Mouse (Mus musculus): Measurements from ENCODE around the gene Polr1c.

GRCm38 (mm10) chr17:46242274-46242673 lies 5.6 kb downstream of the Polr1c start:
- TF ChIP-seq CTCF (IDR thresholded peaks at IDR 0.05; ENCODE audit: control insufficient read depth, insufficient read depth, insufficient read length) (no peak), MAX (IDR thresholded peaks at IDR 0.05) (no peak), CEBPB (IDR thresholded peaks at IDR 0.05; ENCODE audit: low read depth) (no peak)

Data from C2C12 (cell line).